Mouse (Mus musculus) CH12.LX (cell line): ENCODE measurements at regions not wholly inside any gene's neighbourhood (a gene's known extent, or its start where the extent isn't known, plus 50 kb on each side); places are given as distances from the start of the nearest gene placed in this dataset.

ENCODE experiments used
- DNase-seq: peaks from one replicate; pipeline ENCODE4 v3.0.0-alpha.2; 2013; ENCODE audit errors: extremely low read depth
- H3K27ac ChIP-seq: 2 replicates; pipeline ENCODE4 v1.5.1; 2012; ENCODE audit warnings: low read depth, mild to moderate bottlenecking, control low read depth, moderate library complexity; ENCODE audit not compliant: insufficient read depth
- H3K27me3 ChIP-seq: replicated peaks from 2 replicates; pipeline ENCODE3; 2012; ENCODE audit warnings: inconsistent platforms
- H3K36me3 ChIP-seq, 2 experiments: replicated peaks in 1 of 2; 2 replicates each; pipeline versions ENCODE3 to v1.6.1; 2012; ENCODE audit warnings: inconsistent platforms in 1 of 2, low read length in 1 of 2, mild to moderate bottlenecking in 1 of 2, mixed read lengths in 1 of 2, moderate library complexity in 1 of 2; ENCODE audit not compliant: control insufficient read depth in 1 of 2, insufficient read depth in 1 of 2
- H3K4me1 ChIP-seq, 2 experiments: 2 replicates each; pipeline ENCODE4 v1.6.1; 2012; ENCODE audit warnings: inconsistent platforms in 1 of 2, moderate library complexity in 1 of 2; ENCODE audit not compliant: insufficient read depth in 2 of 2, control insufficient read depth in 1 of 2
- H3K4me2 ChIP-seq: 2 replicates; pipeline ENCODE4 v1.6.1; 2012; ENCODE audit warnings: low read depth, mild to moderate bottlenecking, control low read depth; ENCODE audit not compliant: poor library complexity, insufficient read depth, severe bottlenecking
- H3K4me3 ChIP-seq, 3 experiments: fragments of 150-350 bp in 1 of 3; sonication (generic) in 1 of 3; replicated peaks in 1 of 3; 2 replicates each; pipeline versions ENCODE3 to v1.5.1; 2011 to 2012; ENCODE audit warnings: low read depth in 2 of 3, low read length in 2 of 3, mild to moderate bottlenecking in 2 of 3, moderate library complexity in 2 of 3, control low read depth in 1 of 3, improper control_type of control experiment in 1 of 3, inconsistent platforms in 1 of 3, mixed read lengths in 1 of 3; ENCODE audit not compliant: poor library complexity in 1 of 3
- H3K79me2 ChIP-seq: replicated peaks from 2 replicates; pipeline ENCODE4 v1.6.1; 2012; ENCODE audit warnings: mild to moderate bottlenecking, moderate library complexity; ENCODE audit not compliant: control insufficient read depth, poor library complexity, insufficient read depth, severe bottlenecking; ENCODE audit errors: extremely low read depth
- H3K9ac ChIP-seq: 2 replicates; pipeline ENCODE4 v1.6.1; 2012; ENCODE audit warnings: low read depth, mild to moderate bottlenecking, control low read depth, moderate library complexity; ENCODE audit not compliant: insufficient read depth
- H3K9me3 ChIP-seq: replicated peaks from 2 replicates; pipeline ENCODE3; 2012; ENCODE audit warnings: low read length, inconsistent platforms, mixed read lengths
- BHLHE40 ChIP-seq: IDR thresholded peaks from 2 replicates; pipeline ENCODE4 v1.6.1; 2011; ENCODE audit warnings: mild to moderate bottlenecking, low read depth, low read length, improper control_type of control experiment
- CHD1 ChIP-seq: IDR thresholded peaks from 2 replicates; pipeline ENCODE4 v1.6.1; 2012; ENCODE audit warnings: low read depth, low read length, improper control_type of control experiment, inconsistent platforms
- CHD2 ChIP-seq: IDR thresholded peaks from 2 replicates; pipeline ENCODE4 v1.6.1; 2011; ENCODE audit warnings: low read length, improper control_type of control experiment
- CTCF ChIP-seq, 2 experiments: IDR thresholded peaks in 1 of 2; conservative IDR thresholded peaks in 1 of 2; 2 replicates each; pipeline ENCODE4 v1.5.1; 2011 to 2012; ENCODE audit warnings: low read depth in 2 of 2, low read length in 2 of 2, improper control_type of control experiment in 1 of 2, inconsistent platforms in 1 of 2, mild to moderate bottlenecking in 1 of 2, moderate library complexity in 1 of 2
- ELF1 ChIP-seq: IDR thresholded peaks from 2 replicates; pipeline ENCODE4 v1.6.1; 2014; ENCODE audit warnings: low read depth, mild to moderate bottlenecking, inconsistent platforms, low read length, improper control_type of control experiment
- ETS1 ChIP-seq: conservative IDR thresholded peaks from 2 replicates; pipeline ENCODE4 v1.6.1; 2012; ENCODE audit warnings: low read depth, mild to moderate bottlenecking, inconsistent platforms, low read length, improper control_type of control experiment, moderate library complexity
- HCFC1 ChIP-seq: IDR thresholded peaks from 2 replicates; pipeline ENCODE4 v1.6.1; 2012; ENCODE audit warnings: low read depth, mild to moderate bottlenecking, inconsistent platforms, low read length, improper control_type of control experiment
- IRF4 ChIP-seq: IDR thresholded peaks from 2 replicates; pipeline ENCODE4 v1.6.1; 2014; ENCODE audit warnings: low read depth, mild to moderate bottlenecking, inconsistent platforms, low read length, improper control_type of control experiment
- MAFK ChIP-seq: IDR thresholded peaks from 2 replicates; pipeline ENCODE4 v1.6.1; 2011; ENCODE audit warnings: low read length, improper control_type of control experiment; ENCODE audit not compliant: insufficient replicate concordance
- MEF2A ChIP-seq: IDR thresholded peaks from 2 replicates; pipeline ENCODE4 v1.6.1; 2014; ENCODE audit warnings: low read depth, mild to moderate bottlenecking, inconsistent platforms, low read length, improper control_type of control experiment, borderline replicate concordance
- MYC ChIP-seq: IDR thresholded peaks from 2 replicates; pipeline ENCODE4 v1.6.1; 2011; ENCODE audit warnings: low read depth, mild to moderate bottlenecking, improper control_type of control experiment, low read length
- NELFE ChIP-seq: IDR thresholded peaks from 2 replicates; pipeline ENCODE4 v1.6.1; 2011; ENCODE audit warnings: low read depth, low read length, improper control_type of control experiment
- NRF1 ChIP-seq: IDR thresholded peaks from 2 replicates; pipeline ENCODE4 v1.6.1; 2014; ENCODE audit warnings: low read depth, mild to moderate bottlenecking, inconsistent platforms, low read length, improper control_type of control experiment, moderate library complexity
- PAX5 ChIP-seq: IDR thresholded peaks from 2 replicates; pipeline ENCODE4 v1.6.1; 2012; ENCODE audit warnings: low read length, inconsistent platforms, mixed read lengths
- POLR2A ChIP-seq: IDR thresholded peaks from 2 replicates; pipeline ENCODE4 v1.6.1; 2011; ENCODE audit warnings: low read depth, mild to moderate bottlenecking, improper control_type of control experiment, low read length
- POLR2AphosphoS2 ChIP-seq: IDR thresholded peaks from 2 replicates; pipeline ENCODE4 v1.6.1; 2011; ENCODE audit warnings: low read depth, low read length, improper control_type of control experiment
- RAD21 ChIP-seq: IDR thresholded peaks from 2 replicates; pipeline ENCODE4 v1.6.1; 2011; ENCODE audit warnings: low read depth, mild to moderate bottlenecking, low read length, improper control_type of control experiment, moderate library complexity
- SIN3A ChIP-seq: IDR thresholded peaks from 2 replicates; pipeline ENCODE4 v1.6.1; 2012; ENCODE audit warnings: low read length, improper control_type of control experiment, inconsistent platforms
- TBP ChIP-seq: conservative IDR thresholded peaks from 2 replicates; pipeline ENCODE4 v1.6.1; 2011; ENCODE audit warnings: low read depth, low read length, improper control_type of control experiment
- UBTF ChIP-seq: IDR thresholded peaks from 2 replicates; pipeline ENCODE4 v1.6.1; 2012; ENCODE audit warnings: low read depth, mild to moderate bottlenecking, inconsistent platforms, low read length, improper control_type of control experiment, moderate library complexity
- USF1 ChIP-seq: IDR thresholded peaks from 2 replicates; pipeline ENCODE4 v1.6.1; 2014; ENCODE audit warnings: low read depth, mild to moderate bottlenecking, inconsistent platforms, low read length, improper control_type of control experiment
- USF2 ChIP-seq: conservative IDR thresholded peaks from 2 replicates; pipeline ENCODE4 v1.6.1; 2011; ENCODE audit warnings: low read depth, low read length, improper control_type of control experiment
- ZKSCAN1 ChIP-seq: IDR thresholded peaks from 2 replicates; pipeline ENCODE4 v1.6.1; 2012; ENCODE audit warnings: low read depth, inconsistent platforms, low read length, improper control_type of control experiment, borderline replicate concordance
- ZMIZ1 ChIP-seq: IDR thresholded peaks from 2 replicates; pipeline ENCODE4 v1.6.1; 2012; ENCODE audit warnings: low read depth, mild to moderate bottlenecking, inconsistent platforms, low read length, improper control_type of control experiment
- ZNF384 ChIP-seq: IDR thresholded peaks from 2 replicates; pipeline ENCODE4 v1.6.1; 2012; ENCODE audit warnings: low read depth, low read length, improper control_type of control experiment, inconsistent platforms
- dilution Hi-C: fragments of 300-500 bp; cut with MboI; formaldehyde crosslinking; loops from 2 replicates; pipeline ENCODE4 v1.14.3; 2020; ENCODE audit warnings: low sequenced_read_pairs; ENCODE audit not compliant: extremely low pct_unique_long_range_greater_than_20kb, extremely low pct_ligation_motif_present
- in situ Hi-C: fragments of 300-500 bp; cut with MboI; formaldehyde crosslinking; loops from 3 replicates; pipeline ENCODE4 v1.14.3; 2019; ENCODE audit warnings: low sequenced_read_pairs, low pct_ligation_motif_present, low pct_unique_long_range_greater_than_20kb, mixed read lengths

DNA sequence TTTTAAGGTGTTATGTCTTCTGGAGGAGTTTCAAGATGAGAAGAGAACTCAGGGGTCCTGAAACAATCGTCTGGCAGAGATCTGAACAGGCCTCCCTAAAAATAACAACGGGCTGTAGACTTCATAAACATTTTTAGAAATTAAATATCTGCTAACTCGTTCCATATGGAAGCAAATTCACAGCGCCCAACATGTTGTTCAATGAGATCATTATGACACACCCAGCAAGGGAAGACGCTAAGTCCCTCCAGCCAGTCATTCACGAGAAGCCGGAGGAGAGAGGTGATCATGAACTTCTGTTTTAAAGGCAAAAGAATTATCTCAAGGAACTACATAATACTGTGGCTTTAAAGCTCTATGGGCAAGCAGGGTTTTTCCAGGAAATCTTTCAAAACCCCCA lies 334.8 kb downstream of the Efna5 start:
- DNase-seq = no peak
- Histone ChIP-seq H3K9me3 (peaks cover 24% of the 10 kb centered on the region), H3K27ac (no peak overlapping the region), H3K27me3 (no peaks in the 10 kb centered on the region), H3K4me2 (no peak overlapping the region), H3K36me3 (no peaks in the 10 kb centered on the region), H3K79me2 (no peaks in the 10 kb centered on the region), H3K4me1 (no peaks in the 10 kb centered on the region), H3K4me3 (no peak overlapping the region), H3K9ac (no peak overlapping the region)
- in situ Hi-C loops (no loop called here), dilution Hi-C loops (no loop called here)
- TF ChIP-seq POLR2AphosphoS2 (no peak), CTCF (conservative IDR thresholded peaks at IDR 0.05 in 1 of 2, IDR thresholded peaks at IDR 0.05 in 1 of 2; ENCODE audit: low read depth in 2 of 2, low read length in 2 of 2) (no peak), NELFE (no peak), ELF1 (no peak), NRF1 (no peak), SIN3A (no peak)

DNA sequence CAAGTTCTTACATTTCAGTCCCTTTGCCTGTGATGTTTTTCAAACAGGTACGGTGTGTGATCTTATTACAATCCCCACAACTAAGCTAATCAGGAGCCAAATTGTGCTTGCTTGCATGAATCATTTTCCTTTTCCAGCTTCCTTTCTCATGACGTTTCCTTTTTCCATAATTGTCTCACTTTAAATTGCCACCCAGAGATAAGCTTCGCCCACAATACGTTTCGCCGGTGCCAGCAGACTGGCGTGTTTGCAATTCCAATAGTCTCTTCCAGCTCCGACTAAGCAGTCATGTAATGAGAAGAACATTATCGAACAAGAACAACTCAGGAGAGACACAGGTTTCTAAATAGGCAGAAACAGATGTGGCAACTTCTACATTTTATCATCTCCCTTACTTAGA lies 335.8 kb downstream of the Efna5 start:
- peaks cover 24% of the 10 kb centered on the region for H3K9me3 ChIP-seq
- no peak overlapping the region for H3K4me3 ChIP-seq
- no peaks in the 10 kb centered on the region for H3K36me3 ChIP-seq
- no peak for TF ChIP-seq ZNF384
- TF ChIP-seq TBP = no peak
- TF ChIP-seq BHLHE40 = no peak
- no peak for TF ChIP-seq ZKSCAN1
- no peak for TF ChIP-seq IRF4
- TF ChIP-seq UBTF = no peak
- no peak for TF ChIP-seq MYC
- TF ChIP-seq POLR2A = no peak
- TF ChIP-seq PAX5 = no peak
- TF ChIP-seq RAD21 = no peak
- TF ChIP-seq USF1 = no peak
- no peak for TF ChIP-seq HCFC1
- TF ChIP-seq POLR2AphosphoS2 = no peak
- no peak for TF ChIP-seq MAFK
- no peak for TF ChIP-seq CHD2
- TF ChIP-seq ETS1 = no peak
- no peak for TF ChIP-seq ZMIZ1
- TF ChIP-seq CHD1 = no peak
- TF ChIP-seq MEF2A = no peak
- TF ChIP-seq USF2 = no peak
- DNase-seq = no peak
- dilution Hi-C loops (no loop called here), in situ Hi-C loops (no loop called here)
- no peaks in the 10 kb centered on the region for H3K27me3 ChIP-seq
- H3K4me1 ChIP-seq = no peaks in the 10 kb centered on the region
- H3K79me2 ChIP-seq = no peaks in the 10 kb centered on the region
- H3K9ac ChIP-seq = no peak overlapping the region
- no peak overlapping the region for H3K4me2 ChIP-seq
- no peak overlapping the region for H3K27ac ChIP-seq
